Mouse (Mus musculus): ENCODE data around the gene Hhipl1. TPM values are rescaled to one million over a fixed set of nuclear protein-coding genes. Genes with fewer than 3 reads are reported as not detected.

Hhipl1 gene
- polyA plus RNA-seq, 1 experiment from 2014 or later, result 0.43 TPM

GRCm38 (mm10) chr12:108285225-108286011 lies 20.7 kb upstream of the Hhipl1 start:
- H3K27me3 ChIP-seq (ENCODE audit: control insufficient read depth, insufficient read depth, low read length), result no peaks in the 10 kb centered on the region
- 24% methylated on average over 11 of the region's 11 CpGs for WGBS
- no peak for DNase-seq (ENCODE audit: low spot score)
- no peaks in the 10 kb centered on the region for H3K36me3 ChIP-seq (replicated peaks; ENCODE audit: control insufficient read depth, insufficient read depth, low read depth, low read length)
- peaks cover 3% of the 10 kb centered on the region; the same call in 1 of the 2 replicates for H3K4me1 ChIP-seq (ENCODE audit: control insufficient read depth, insufficient read depth, low read length)
- no peak overlapping the region for H3K27ac ChIP-seq (replicated peaks; ENCODE audit: low read depth, low read length)
- no peak overlapping the region for H3K4me2 ChIP-seq (ENCODE audit: low read depth, low read length)
- H3K9ac ChIP-seq (replicated peaks; ENCODE audit: low read length), result peak overlapping the region; percentile 25
- H3K4me3 ChIP-seq (ENCODE audit: low read depth, low read length), result no peak overlapping the region
- no peaks in the 10 kb centered on the region for H3K9me3 ChIP-seq (replicated peaks; ENCODE audit: control insufficient read depth, low read length)
- 0 out of 2 replicates have a peak, but pooled peaks have one; percentile 32 for ATAC-seq (replicated peaks; ENCODE audit: insufficient number of reproducible peaks, low FRiP score, low TSS enrichment, low read depth)

DNA sequence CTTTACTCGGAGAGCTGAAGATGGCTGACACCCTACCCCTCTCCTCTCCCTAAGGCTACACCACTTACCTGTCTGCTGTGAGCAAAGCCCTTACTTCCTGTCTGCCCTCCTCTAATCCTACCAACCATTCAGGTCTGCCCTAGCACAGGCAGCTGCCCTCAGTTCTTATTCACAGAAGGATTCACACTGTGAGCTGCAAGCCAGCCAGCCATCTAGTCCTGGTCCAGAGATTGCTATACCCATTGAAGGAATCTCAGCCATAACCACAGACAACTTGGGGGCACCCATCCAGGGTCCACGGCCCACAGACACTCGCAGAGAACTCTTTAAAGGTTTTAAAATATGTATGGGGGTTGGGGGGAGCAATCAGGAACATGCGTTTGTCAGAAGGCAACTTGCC lies 19.7 kb upstream of the Hhipl1 start:
- Histone ChIP-seq H3K4me2 (ENCODE audit: low read depth, low read length) (no peak overlapping the region), H3K4me3 (ENCODE audit: low read depth, low read length) (no peak overlapping the region), H3K9me3 (replicated peaks; ENCODE audit: control insufficient read depth, low read length) (no peaks in the 10 kb centered on the region), H3K9ac (replicated peaks; ENCODE audit: low read length) (no peak overlapping the region; the same call in 1 of the 2 replicates), H3K4me1 (ENCODE audit: control insufficient read depth, insufficient read depth, low read length) (peaks cover 3% of the 10 kb centered on the region; the same call in 1 of the 2 replicates), H3K27ac (replicated peaks; ENCODE audit: low read depth, low read length) (no peak overlapping the region), H3K36me3 (replicated peaks; ENCODE audit: control insufficient read depth, insufficient read depth, low read depth, low read length) (no peaks in the 10 kb centered on the region), H3K27me3 (ENCODE audit: control insufficient read depth, insufficient read depth, low read length) (no peaks in the 10 kb centered on the region)
- DNase-seq (ENCODE audit: low spot score) (no peak), ATAC-seq (replicated peaks; ENCODE audit: insufficient number of reproducible peaks, low FRiP score, low TSS enrichment, low read depth) (no peak)
- WGBS, result 78% methylated on average over 4 of the region's 4 CpGs

DNA sequence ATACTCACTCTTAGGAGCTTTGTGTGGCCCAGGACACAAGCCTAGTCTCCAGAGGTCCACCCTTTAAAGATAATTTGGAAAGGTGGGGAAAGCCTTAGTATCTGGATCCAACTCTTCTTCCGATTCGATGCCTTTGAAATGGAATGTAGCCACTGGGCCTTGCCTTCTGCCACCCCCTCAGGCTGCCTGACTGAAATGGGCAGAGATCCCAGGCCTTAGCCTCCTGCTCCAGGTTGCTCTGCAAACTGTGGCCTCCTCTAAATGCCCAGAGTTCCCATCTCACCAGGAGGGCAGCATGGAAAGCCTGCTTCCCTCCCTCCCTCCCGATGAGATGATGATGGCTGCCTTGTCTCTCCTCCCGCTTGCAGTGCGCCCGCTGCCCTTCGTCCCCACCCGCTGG lies 19.1 kb upstream of the Hhipl1 start:
- Histone ChIP-seq H3K36me3 (replicated peaks; ENCODE audit: control insufficient read depth, insufficient read depth, low read depth, low read length) (no peaks in the 10 kb centered on the region), H3K9ac (replicated peaks; ENCODE audit: low read length) (no peak overlapping the region), H3K4me2 (ENCODE audit: low read depth, low read length) (no peak overlapping the region), H3K4me1 (ENCODE audit: control insufficient read depth, insufficient read depth, low read length) (peaks cover 3% of the 10 kb centered on the region; the same call in 1 of the 2 replicates), H3K27ac (replicated peaks; ENCODE audit: low read depth, low read length) (no peak overlapping the region), H3K4me3 (ENCODE audit: low read depth, low read length) (no peak overlapping the region), H3K9me3 (replicated peaks; ENCODE audit: control insufficient read depth, low read length) (no peaks in the 10 kb centered on the region), H3K27me3 (ENCODE audit: control insufficient read depth, insufficient read depth, low read length) (no peaks in the 10 kb centered on the region)
- no peak for ATAC-seq (replicated peaks; ENCODE audit: insufficient number of reproducible peaks, low FRiP score, low TSS enrichment, low read depth)
- no peak for DNase-seq (ENCODE audit: low spot score)
- WGBS, result 98% methylated on average over 8 of the region's 8 CpGs

DNA sequence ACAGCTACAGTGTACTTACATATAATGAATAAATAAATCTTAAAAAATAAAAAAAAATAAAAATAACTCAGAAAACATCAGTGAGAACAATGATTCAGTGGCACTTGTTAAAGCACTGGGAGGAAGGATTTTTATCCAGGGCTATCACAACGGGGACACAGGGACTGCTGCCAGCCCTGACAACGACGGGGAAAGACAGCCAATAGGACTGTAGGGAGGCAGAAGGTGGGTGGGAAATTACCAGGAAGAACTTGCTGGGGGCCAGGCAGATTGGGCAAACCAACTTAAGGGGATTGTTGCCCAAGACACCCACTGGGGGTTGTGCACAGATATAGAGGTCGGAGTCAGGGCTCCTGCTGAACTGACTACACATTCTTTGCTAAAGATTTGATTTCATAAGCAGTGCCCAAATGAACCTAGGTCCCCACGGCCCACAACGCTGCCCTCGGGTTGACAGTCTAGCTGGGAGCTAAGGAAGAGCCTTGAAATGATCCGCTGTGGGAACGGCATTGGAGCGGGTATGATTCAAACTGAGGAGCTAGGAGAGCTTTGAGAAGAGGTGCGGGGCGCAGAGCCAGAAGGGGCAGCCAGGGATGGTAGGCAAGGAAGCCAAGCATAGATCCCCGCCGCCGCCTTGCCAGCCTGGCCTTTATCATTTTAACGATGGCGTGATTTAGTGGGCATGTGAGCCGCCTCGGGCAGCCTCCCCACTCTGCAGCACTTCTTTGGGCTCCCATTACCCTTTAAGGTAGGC lies 17.8 kb upstream of the Hhipl1 start:
- Histone ChIP-seq H3K36me3 (replicated peaks; ENCODE audit: control insufficient read depth, insufficient read depth, low read depth, low read length) (no peaks in the 10 kb centered on the region), H3K9me3 (replicated peaks; ENCODE audit: control insufficient read depth, low read length) (no peaks in the 10 kb centered on the region), H3K4me3 (ENCODE audit: low read depth, low read length) (no peak overlapping the region), H3K27me3 (ENCODE audit: control insufficient read depth, insufficient read depth, low read length) (no peaks in the 10 kb centered on the region), H3K9ac (replicated peaks; ENCODE audit: low read length) (no peak overlapping the region), H3K27ac (replicated peaks; ENCODE audit: low read depth, low read length) (no peak overlapping the region), H3K4me1 (ENCODE audit: control insufficient read depth, insufficient read depth, low read length) (peaks cover 3% of the 10 kb centered on the region; the same call in 1 of the 2 replicates), H3K4me2 (ENCODE audit: low read depth, low read length) (no peak overlapping the region)
- 83% methylated on average over 19 of the region's 19 CpGs for WGBS
- ATAC-seq (replicated peaks; ENCODE audit: insufficient number of reproducible peaks, low FRiP score, low TSS enrichment, low read depth), result no peak
- no peak for DNase-seq (ENCODE audit: low spot score)

- DNase-seq (ENCODE audit: low spot score), result peak; percentile 68
- H3K9ac ChIP-seq (replicated peaks; ENCODE audit: low read length), result no peak overlapping the region
- no peaks in the 10 kb centered on the region for H3K36me3 ChIP-seq (replicated peaks; ENCODE audit: control insufficient read depth, insufficient read depth, low read depth, low read length)
- 6% methylated on average over 9 of the region's 9 CpGs for WGBS
- H3K27ac ChIP-seq (replicated peaks; ENCODE audit: low read depth, low read length), result no peak overlapping the region
- H3K9me3 ChIP-seq (replicated peaks; ENCODE audit: control insufficient read depth, low read length), result no peaks in the 10 kb centered on the region
- peak; percentile 66 for ATAC-seq (replicated peaks; ENCODE audit: insufficient number of reproducible peaks, low FRiP score, low TSS enrichment, low read depth)
- no peaks in the 10 kb centered on the region for H3K27me3 ChIP-seq (ENCODE audit: control insufficient read depth, insufficient read depth, low read length)
- no peaks in the 10 kb centered on the region for H3K4me1 ChIP-seq (ENCODE audit: control insufficient read depth, insufficient read depth, low read length)
- H3K4me3 ChIP-seq (ENCODE audit: low read depth, low read length), result no peak overlapping the region
- no peak overlapping the region for H3K4me2 ChIP-seq (ENCODE audit: low read depth, low read length)
Measured at GRCm38 (mm10) chr12:108292419-108292818, 13.7 kb upstream of the Hhipl1 start.

- ATAC-seq (replicated peaks; ENCODE audit: insufficient number of reproducible peaks, low FRiP score, low TSS enrichment, low read depth), result 0 out of 2 replicates have a peak, but pooled peaks have one; percentile 46
Measured at GRCm38 (mm10) chr12:108292957-108293356, 13.1 kb upstream of the Hhipl1 start.

GRCm38 (mm10) chr12:108294620-108295019 lies 11.4 kb upstream of the Hhipl1 start:
- H3K4me2 ChIP-seq (ENCODE audit: low read depth, low read length), result no peak overlapping the region
- H3K27ac ChIP-seq (replicated peaks; ENCODE audit: low read depth, low read length), result no peak overlapping the region
- DNase-seq (ENCODE audit: low spot score) (no peak), ATAC-seq (replicated peaks; ENCODE audit: insufficient number of reproducible peaks, low FRiP score, low TSS enrichment, low read depth) (no peak)
- no peaks in the 10 kb centered on the region for H3K9me3 ChIP-seq (replicated peaks; ENCODE audit: control insufficient read depth, low read length)
- WGBS, result 78% methylated on average over 3 of the region's 3 CpGs
- H3K9ac ChIP-seq (replicated peaks; ENCODE audit: low read length), result no peak overlapping the region
- no peaks in the 10 kb centered on the region for H3K4me1 ChIP-seq (ENCODE audit: control insufficient read depth, insufficient read depth, low read length)
- H3K36me3 ChIP-seq (replicated peaks; ENCODE audit: control insufficient read depth, insufficient read depth, low read depth, low read length), result no peaks in the 10 kb centered on the region
- no peaks in the 10 kb centered on the region for H3K27me3 ChIP-seq (ENCODE audit: control insufficient read depth, insufficient read depth, low read length)
- no peak overlapping the region for H3K4me3 ChIP-seq (ENCODE audit: low read depth, low read length)

More at GRCm38 (mm10) chr12:108292957-108293356, 13.1 kb upstream of the Hhipl1 start:
- no peak overlapping the region for H3K27ac ChIP-seq (replicated peaks; ENCODE audit: low read depth, low read length)
- H3K9ac ChIP-seq (replicated peaks; ENCODE audit: low read length), result no peak overlapping the region
- H3K4me3 ChIP-seq (ENCODE audit: low read depth, low read length), result no peak overlapping the region
- no peaks in the 10 kb centered on the region for H3K9me3 ChIP-seq (replicated peaks; ENCODE audit: control insufficient read depth, low read length)
- H3K4me2 ChIP-seq (ENCODE audit: low read depth, low read length), result 0 out of 2 replicates have a peak overlapping the region, but pooled peaks have one; percentile 14
- no peaks in the 10 kb centered on the region for H3K27me3 ChIP-seq (ENCODE audit: control insufficient read depth, insufficient read depth, low read length)
- H3K4me1 ChIP-seq (ENCODE audit: control insufficient read depth, insufficient read depth, low read length), result no peaks in the 10 kb centered on the region
- peak; percentile 86 for DNase-seq (ENCODE audit: low spot score)
- 4% methylated on average over 8 of the region's 8 CpGs for WGBS
- H3K36me3 ChIP-seq (replicated peaks; ENCODE audit: control insufficient read depth, insufficient read depth, low read depth, low read length), result no peaks in the 10 kb centered on the region

DNA sequence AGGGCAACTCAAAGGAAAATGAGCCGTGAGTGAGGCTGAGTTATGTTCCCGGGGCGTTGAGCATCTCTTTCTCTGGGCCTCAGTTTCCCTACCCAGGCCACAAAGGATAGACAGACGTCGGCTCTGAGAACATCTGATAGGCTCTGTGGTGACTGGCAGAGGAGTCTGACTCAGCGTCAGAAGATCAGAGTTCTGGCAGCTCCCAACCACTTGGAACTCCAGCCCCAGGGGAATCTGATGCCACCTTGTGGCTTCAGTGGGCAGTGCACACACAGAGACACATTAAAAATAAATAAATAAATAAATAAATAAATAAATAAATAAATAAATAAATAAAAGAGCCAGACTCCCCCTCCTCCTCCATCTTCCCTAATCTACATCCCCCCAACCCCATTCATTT lies 9.0 kb upstream of the Hhipl1 start:
- H3K9ac ChIP-seq (replicated peaks; ENCODE audit: low read length), result no peak overlapping the region
- no peak overlapping the region for H3K4me3 ChIP-seq (ENCODE audit: low read depth, low read length)
- no peaks in the 10 kb centered on the region for H3K27me3 ChIP-seq (ENCODE audit: control insufficient read depth, insufficient read depth, low read length)
- WGBS, result 81% methylated on average over 6 of the region's 6 CpGs
- H3K4me1 ChIP-seq (ENCODE audit: control insufficient read depth, insufficient read depth, low read length), result no peaks in the 10 kb centered on the region
- no peak overlapping the region for H3K27ac ChIP-seq (replicated peaks; ENCODE audit: low read depth, low read length)
- no peak overlapping the region for H3K4me2 ChIP-seq (ENCODE audit: low read depth, low read length)
- no peaks in the 10 kb centered on the region for H3K36me3 ChIP-seq (replicated peaks; ENCODE audit: control insufficient read depth, insufficient read depth, low read depth, low read length)
- ATAC-seq (replicated peaks; ENCODE audit: insufficient number of reproducible peaks, low FRiP score, low TSS enrichment, low read depth), result no peak
- DNase-seq (ENCODE audit: low spot score), result no peak
- no peaks in the 10 kb centered on the region for H3K9me3 ChIP-seq (replicated peaks; ENCODE audit: control insufficient read depth, low read length)
